Mouse (Mus musculus) cerebellum, adult 11-12 months (tissue): Measurements from ENCODE around the gene Tgm2.
A peak's percentile ranks its signal among the peaks of the same experiment; 100 is the strongest.

Experiments used
- DNase-seq: peaks from one replicate; pipeline ENCODE4 v3.0.0; 2022

The Tgm2 gene

GRCm38 (mm10) chr2:158146223-158146622 is at the start of gene Tgm2:
Gene Tgm2 (minus strand): TSS chr2:158146436.
- DNase-seq: peak; percentile 71

GRCm38 (mm10) chr2:158194945-158195640 is 48.9 kb upstream of the Tgm2 start:
- no peak for DNase-seq

DNA sequence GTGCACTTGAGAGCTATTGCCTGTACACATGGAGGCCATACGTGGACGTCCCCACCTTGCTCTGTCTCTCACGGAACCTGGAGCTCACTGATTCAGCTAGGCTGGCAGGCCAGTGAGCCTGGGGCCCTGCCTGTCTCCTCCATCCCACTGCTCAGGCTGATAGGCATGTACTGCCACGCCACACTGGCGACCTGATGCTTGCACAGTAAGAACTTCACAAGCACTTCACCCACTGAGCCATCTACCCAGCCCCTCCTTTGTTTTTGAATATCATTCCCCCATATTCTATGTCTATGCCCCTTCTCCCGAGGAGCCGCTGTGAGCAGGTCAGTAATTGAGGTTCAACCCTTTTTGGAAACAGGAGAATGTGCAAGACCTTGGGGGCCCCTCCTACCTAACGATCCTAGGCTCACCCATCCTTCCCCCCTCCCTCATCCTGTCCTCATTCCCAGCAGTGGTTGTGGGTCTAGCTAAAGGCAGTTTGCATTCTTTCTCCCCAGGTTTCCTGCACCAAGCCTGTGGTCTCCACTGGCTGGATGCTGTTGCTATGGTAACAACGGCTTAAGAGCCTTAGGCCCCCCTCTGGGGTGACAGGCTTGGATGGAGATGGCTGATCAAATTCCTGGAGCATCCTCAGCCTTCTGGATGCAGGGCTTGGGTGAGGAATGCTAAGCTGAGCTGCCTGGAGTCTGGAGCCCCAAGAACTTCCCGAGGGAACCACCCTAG is 47.5 kb upstream of the Tgm2 start:
- DNase-seq: no peak

- DNase-seq: no peak
Measured at GRCm38 (mm10) chr2:158191098-158191497, 44.9 kb upstream of the Tgm2 start.

DNA sequence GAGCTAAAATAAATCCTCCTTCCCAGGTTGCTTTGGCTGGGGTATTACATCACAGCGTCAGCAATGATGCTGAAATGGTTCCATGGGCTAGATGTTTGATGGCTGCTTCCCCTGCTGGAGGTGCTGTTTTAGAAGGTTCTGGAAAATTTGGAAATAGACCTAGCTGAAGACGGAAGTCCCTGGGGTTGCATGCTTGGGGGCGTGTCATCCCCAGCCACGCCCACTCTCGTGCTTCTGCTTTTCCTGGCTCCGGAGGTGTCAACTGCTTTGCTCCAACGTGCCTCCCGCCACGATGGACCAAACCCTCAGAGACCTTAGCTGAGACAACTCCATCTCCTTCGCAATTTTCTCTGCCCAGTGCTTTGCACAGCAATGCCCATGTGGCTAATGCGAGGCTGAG is 43.2 kb upstream of the Tgm2 start:
- no peak for DNase-seq

- no peak for DNase-seq
Measured at GRCm38 (mm10) chr2:158186206-158186871, 40.1 kb upstream of the Tgm2 start.

DNA sequence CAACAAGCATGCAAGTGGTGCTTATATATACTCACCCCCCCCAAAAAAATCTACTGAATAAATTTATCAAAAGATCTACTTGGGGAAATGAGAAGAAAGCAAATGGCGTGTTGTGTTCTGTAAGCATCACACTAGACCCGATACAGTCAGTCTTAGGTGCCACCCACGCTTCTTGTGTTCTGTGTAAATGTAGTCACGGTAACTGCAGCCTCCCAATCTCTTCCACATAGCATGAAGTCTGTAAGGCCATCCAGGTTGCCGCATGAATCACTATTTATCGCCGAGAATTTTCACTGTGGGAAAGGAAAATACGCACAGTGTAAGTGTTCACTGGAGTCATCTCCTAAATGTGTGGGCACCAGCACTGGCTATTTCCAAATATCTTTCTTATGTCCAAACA is 37.0 kb upstream of the Tgm2 start:
- no peak for DNase-seq

DNA sequence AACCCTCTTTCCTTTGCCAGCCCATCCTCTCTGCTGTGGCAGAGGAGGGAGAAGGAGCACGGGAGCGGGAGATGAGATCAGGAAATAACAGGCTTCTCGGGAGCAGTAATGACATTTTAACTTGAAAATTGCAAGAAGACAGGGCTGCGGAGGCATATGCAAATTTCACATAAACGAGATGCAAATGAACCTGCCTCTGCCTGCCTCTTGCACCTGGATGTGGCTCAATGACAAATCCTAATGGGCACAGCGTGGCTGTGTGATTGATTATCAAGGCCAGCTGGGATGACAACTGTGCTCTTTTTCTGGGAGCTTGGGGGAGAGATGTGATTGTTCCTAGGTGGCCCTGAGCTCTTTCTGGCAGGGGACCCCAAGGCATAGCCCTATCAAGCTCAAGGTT is 35.7 kb upstream of the Tgm2 start:
- DNase-seq: no peak

- no peak for DNase-seq
Measured at GRCm38 (mm10) chr2:158180797-158181196, 34.6 kb upstream of the Tgm2 start.

DNA sequence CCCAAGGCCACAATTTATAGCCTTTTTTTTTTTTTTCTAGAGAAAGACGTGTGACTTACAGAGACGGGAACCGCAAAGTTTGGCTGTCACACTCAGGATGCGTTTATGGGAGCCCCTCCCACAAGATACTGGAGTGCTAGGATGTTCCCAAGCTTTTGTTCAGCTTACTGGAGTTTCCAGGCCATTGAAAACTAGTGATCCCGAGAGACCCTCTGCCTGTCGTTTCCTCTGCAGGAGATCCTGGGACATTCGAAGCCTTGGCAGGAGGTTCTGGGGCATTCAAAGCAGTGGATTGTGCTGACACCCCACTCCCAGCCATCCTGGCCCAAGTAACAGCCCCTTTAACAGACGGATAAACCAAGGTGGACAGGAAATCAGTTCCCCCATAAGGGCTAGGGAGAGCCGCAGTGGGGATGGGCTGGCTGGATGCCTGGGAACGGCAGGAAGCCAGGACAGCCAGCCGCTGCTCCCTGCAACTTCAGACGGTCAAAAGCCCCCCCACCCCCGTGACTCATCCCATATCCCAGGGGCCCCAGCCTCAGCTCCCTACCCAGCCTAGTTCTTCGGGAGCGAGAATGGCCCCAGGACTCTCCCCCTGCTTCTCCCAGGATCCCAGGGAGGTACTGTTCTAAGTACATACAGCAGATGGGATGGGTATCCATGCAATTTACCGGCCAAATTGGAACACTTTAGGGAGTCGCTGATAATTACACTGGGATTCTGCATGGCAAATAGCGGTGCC is 33.3 kb upstream of the Tgm2 start:
- DNase-seq: peak; percentile 41

GRCm38 (mm10) chr2:158178696-158179369 is 32.6 kb upstream of the Tgm2 start:
- no peak for DNase-seq

DNA sequence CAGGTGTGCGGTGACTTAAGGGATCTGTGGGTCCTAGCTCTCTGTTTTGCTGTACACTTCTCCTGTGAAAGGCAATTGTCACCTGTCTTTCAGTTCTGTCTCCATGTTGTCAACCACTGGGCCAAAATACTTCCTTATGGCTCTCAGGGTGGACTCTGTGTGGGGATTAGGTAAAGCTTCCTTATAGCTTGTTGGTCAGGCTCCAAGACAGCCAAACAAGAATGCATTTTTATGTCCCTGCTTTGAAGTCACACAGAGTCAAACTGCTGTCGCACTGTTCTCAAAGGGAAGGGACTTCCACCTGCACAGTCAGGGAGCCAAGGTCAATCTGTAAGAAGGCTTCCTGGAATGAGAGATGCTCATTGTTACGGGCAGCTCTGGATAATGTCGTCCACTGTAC is 31.9 kb upstream of the Tgm2 start:
- DNase-seq: no peak

- DNase-seq: no peak
Measured at GRCm38 (mm10) chr2:158177574-158177973, 31.3 kb upstream of the Tgm2 start.

DNA sequence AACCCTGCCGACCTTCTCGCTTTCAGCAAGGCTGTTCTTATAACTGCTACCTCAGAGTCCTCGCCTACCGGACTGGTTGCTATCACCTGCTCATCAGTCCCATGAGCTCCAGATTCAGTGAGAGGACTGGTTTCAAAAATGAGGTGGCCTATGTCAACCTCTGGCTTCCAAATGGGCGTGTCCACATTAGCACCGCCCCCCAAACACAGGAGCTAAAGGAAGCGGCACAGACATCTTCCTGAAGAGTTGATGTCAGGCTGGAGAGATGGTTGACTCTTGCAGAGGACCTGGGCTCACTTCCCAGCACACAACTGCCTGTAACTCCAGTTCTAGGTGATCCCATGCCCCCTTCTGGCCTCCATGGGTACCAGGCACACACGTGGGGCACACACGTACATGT is 30.5 kb upstream of the Tgm2 start:
- DNase-seq: no peak

GRCm38 (mm10) chr2:158175433-158175832 is 29.2 kb upstream of the Tgm2 start:
- no peak for DNase-seq

DNA sequence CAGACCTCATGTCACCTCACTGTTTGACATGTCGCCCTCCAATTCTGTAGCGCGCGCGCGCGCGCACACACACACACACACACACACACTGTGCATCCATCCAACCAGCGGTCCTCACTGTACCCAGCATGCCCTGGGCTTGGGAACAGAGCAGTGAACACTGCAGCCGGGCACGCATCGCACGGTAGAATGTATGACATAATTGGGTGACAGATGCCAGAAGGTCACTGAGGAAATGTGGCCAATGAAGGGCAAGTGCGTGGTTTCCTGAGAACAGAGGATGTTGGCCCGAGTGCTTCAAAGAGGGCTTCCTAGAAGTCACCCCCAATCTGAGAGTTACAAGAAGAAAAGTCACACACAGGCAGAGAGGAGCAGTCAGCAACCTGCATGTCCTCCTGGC is 28.7 kb upstream of the Tgm2 start:
- no peak for DNase-seq

GRCm38 (mm10) chr2:158174438-158174837 is 28.2 kb upstream of the Tgm2 start:
- DNase-seq: no peak

DNA sequence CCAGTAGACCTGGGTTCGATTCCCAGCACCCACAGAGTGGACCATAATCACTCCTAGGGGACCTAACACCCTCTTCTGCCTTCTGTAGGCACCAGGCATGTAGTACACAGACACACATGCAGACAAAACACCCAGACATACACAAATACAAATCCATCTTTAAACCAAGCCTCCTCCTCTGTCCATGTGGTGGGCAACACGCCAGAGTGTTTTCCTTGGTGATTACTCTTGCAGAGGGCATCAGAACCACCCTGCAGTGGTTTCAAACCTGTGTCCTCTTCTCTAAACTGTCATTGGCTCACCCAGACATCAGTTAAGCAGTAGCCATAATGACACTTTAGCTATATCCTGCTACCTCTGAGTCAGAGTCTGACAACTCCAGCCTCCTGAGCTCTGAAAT is 24.2 kb upstream of the Tgm2 start:
- no peak for DNase-seq

DNA sequence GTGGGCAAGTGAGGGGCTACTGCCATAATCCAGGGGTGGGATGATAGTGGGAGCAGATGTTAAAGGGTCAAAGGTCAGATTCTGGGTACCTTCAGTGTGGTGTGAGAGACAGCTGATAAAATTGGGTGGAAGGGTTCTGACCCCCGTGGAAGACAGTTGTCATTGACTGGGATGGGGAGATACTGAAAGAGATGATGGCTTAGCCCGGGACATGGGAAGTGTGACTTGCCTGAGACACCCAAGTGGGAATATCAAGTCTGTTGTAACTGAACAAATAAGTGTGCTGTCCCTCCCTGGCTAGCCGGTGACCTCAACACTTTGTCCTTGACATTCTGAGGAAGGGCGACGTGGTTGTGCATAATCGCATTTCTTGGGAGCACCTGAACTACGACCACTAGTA is 23.5 kb upstream of the Tgm2 start:
- no peak for DNase-seq

- DNase-seq: no peak
Measured at GRCm38 (mm10) chr2:158169351-158169750, 23.1 kb upstream of the Tgm2 start.

DNA sequence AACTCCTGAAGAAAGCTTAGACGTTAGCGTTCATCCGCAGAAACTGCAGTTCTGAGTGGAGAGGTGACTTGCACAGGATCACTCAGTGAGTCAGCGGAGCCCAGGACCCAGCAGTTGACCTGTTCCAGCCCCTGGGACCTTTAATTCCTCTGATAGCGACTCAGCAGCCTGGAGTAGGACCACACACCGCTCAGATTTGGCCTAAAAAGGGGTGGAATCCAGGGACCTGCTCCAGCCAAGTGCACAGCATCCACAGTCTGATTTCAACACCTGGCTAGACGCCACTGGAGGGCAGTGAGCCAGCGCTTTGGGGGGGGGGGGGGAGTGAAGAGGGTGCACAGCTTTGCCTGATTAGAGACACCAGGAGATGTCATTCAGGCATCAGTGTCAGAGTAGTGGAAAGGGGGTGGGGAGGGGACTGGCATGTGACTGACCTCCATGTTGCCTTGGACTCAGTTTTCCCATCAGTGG is 22.5 kb upstream of the Tgm2 start:
- no peak for DNase-seq

DNA sequence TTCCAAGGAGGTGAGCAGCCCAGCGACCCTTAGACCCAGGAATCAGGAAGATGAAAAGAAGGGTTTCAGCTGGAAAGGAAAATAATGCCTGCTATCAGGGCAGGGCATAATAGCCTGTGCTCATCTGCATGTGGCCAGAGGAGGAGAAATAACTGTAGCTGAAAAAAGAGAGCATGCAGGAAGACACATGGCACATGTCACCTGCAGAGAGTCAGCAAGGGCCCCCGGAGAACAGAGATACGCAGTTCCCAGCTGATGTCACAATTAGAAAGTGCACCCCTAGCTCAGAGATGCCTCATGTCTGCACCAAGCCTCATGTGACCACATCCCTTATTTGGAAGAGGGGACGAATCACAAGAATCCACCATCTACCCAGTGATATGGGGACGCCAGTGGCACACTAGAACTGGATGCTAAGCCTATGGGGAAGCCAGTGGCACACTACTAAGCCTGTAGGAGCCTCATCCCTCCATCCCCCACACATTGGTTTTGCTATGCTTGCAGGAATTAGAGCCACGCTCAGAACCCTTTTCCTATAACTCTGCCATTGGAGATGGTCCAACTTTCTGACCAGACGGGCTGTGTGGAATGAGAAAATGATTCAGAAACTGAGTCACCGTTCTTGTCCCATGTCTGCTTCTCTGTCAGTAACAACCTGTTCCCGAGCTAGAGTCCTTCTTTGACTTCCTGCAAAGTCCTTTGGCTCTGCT is 21.4 kb upstream of the Tgm2 start:
- no peak for DNase-seq
